Mouse (Mus musculus) midbrain, embryonic 13.5 days (tissue): ENCODE measurements at regions not wholly inside any gene's neighbourhood (a gene's known extent, or its start where the extent isn't known, plus 50 kb on each side); places are given as distances from the start of the nearest gene placed in this dataset.

Experiments used
- ATAC-seq: fragments of 200-750 bp; cut with Nextera tagmentation; 2 replicates; pipeline ENCODE4 v1.8.0; 2017; ENCODE audit warnings: mild to moderate bottlenecking, moderate TSS enrichment, moderate library complexity
- H3K27ac ChIP-seq: fragments of 300-500 bp; sonication (generic); 2 replicates; pipeline ENCODE4 v1.5.1; 2015; ENCODE audit warnings: inconsistent platforms, mild to moderate bottlenecking, moderate library complexity
- H3K27me3 ChIP-seq: fragments of 300-500 bp; sonication (generic); 2 replicates; pipeline ENCODE4 v1.6.1; 2015; ENCODE audit warnings: mild to moderate bottlenecking, inconsistent platforms
- H3K36me3 ChIP-seq: fragments of 300-500 bp; sonication (generic); 2 replicates; pipeline ENCODE4 v1.6.1; 2015; ENCODE audit warnings: mild to moderate bottlenecking, inconsistent platforms
- H3K4me1 ChIP-seq: fragments of 300-500 bp; sonication (generic); replicated peaks from 2 replicates; pipeline ENCODE4 v1.6.1; 2015; ENCODE audit warnings: inconsistent platforms
- H3K4me2 ChIP-seq: fragments of 300-500 bp; sonication (generic); replicated peaks from 2 replicates; pipeline ENCODE4 v1.6.1; 2015; ENCODE audit warnings: moderate library complexity, mild to moderate bottlenecking, inconsistent platforms
- H3K4me3 ChIP-seq: fragments of 300-500 bp; sonication (generic); replicated peaks from 2 replicates; pipeline ENCODE4 v1.5.1; 2015; ENCODE audit warnings: mild to moderate bottlenecking, inconsistent platforms
- H3K9ac ChIP-seq: fragments of 300-500 bp; sonication (generic); replicated peaks from 2 replicates; pipeline ENCODE4 v1.6.1; 2015; ENCODE audit warnings: mild to moderate bottlenecking, inconsistent platforms
- H3K9me3 ChIP-seq: fragments of 300-500 bp; sonication (generic); 2 replicates; pipeline ENCODE4 v1.6.1; 2016; ENCODE audit warnings: mild to moderate bottlenecking, inconsistent platforms
- WGBS: fragments of 180-500 bp; shearing (Covaris S2); methylation state at CpG from one replicate; pipeline ENCODE4 v1.1.7; 2015; 5-methylcytosine and 5-hydroxymethylcytosine counted together

- Histone ChIP-seq H3K4me2 (no peak overlapping the region), H3K27me3 (no peaks in the 10 kb centered on the region), H3K4me3 (no peak overlapping the region), H3K4me1 (peaks cover 9% of the 10 kb centered on the region), H3K36me3 (peaks cover under 1% of the 10 kb centered on the region; the same call in 1 of the 2 replicates), H3K9me3 (peaks cover 4% of the 10 kb centered on the region; the same call in 1 of the 2 replicates), H3K9ac (no peak overlapping the region), H3K27ac (no peak overlapping the region)
- no peak for ATAC-seq
- WGBS: 70% methylated on average over 13 of the region's 13 CpGs
Measured at GRCm38 (mm10) chr9:50000497-50001404, 202.0 kb upstream of the Ncam1 start.

GRCm38 (mm10) chr9:49999970-50000369, 201.2 kb upstream of the Ncam1 start:
- Histone ChIP-seq H3K36me3 (peaks cover 5% of the 10 kb centered on the region; the same call in 1 of the 2 replicates), H3K4me3 (no peak overlapping the region), H3K4me2 (no peak overlapping the region), H3K27ac (no peak overlapping the region), H3K9me3 (peaks cover 10% of the 10 kb centered on the region; the same call in 1 of the 2 replicates), H3K9ac (no peak overlapping the region), H3K4me1 (peaks cover 5% of the 10 kb centered on the region; the same call in 1 of the 2 replicates), H3K27me3 (no peaks in the 10 kb centered on the region)
- ATAC-seq: no peak
- 79% methylated on average over 1 of the region's 1 CpGs for WGBS

- no peaks in the 10 kb centered on the region for H3K27me3 ChIP-seq
- H3K36me3 ChIP-seq: peaks cover 8% of the 10 kb centered on the region; the same call in 1 of the 2 replicates
- 35% methylated on average over 3 of the region's 3 CpGs for WGBS
- H3K27ac ChIP-seq: no peak overlapping the region
- no peak overlapping the region for H3K4me3 ChIP-seq
- peaks cover 13% of the 10 kb centered on the region; the same call in 1 of the 2 replicates for H3K9me3 ChIP-seq
- H3K4me1 ChIP-seq: peaks cover 5% of the 10 kb centered on the region; the same call in 1 of the 2 replicates
- ATAC-seq: no peak
- H3K4me2 ChIP-seq: no peak overlapping the region
- H3K9ac ChIP-seq: no peak overlapping the region
Measured at GRCm38 (mm10) chr9:49998101-49998500, 199.4 kb upstream of the Ncam1 start.

GRCm38 (mm10) chr9:49989464-49990271, 190.9 kb upstream of the Ncam1 start:
- no peak overlapping the region for H3K4me3 ChIP-seq
- WGBS: 46% methylated on average over 14 of the region's 14 CpGs
- peak overlapping the region; percentile 35; the same call in 1 of the 2 replicates for H3K27ac ChIP-seq
- H3K36me3 ChIP-seq: no peaks in the 10 kb centered on the region
- H3K9ac ChIP-seq: no peak overlapping the region
- ATAC-seq: peak; percentile 86
- no peaks in the 10 kb centered on the region for H3K27me3 ChIP-seq
- H3K4me2 ChIP-seq: peak overlapping the region; percentile 19; the same call in 1 of the 2 replicates
- peaks cover under 1% of the 10 kb centered on the region; the same call in 1 of the 2 replicates for H3K9me3 ChIP-seq
- peaks cover 10% of the 10 kb centered on the region; the same call in 1 of the 2 replicates for H3K4me1 ChIP-seq

DNA sequence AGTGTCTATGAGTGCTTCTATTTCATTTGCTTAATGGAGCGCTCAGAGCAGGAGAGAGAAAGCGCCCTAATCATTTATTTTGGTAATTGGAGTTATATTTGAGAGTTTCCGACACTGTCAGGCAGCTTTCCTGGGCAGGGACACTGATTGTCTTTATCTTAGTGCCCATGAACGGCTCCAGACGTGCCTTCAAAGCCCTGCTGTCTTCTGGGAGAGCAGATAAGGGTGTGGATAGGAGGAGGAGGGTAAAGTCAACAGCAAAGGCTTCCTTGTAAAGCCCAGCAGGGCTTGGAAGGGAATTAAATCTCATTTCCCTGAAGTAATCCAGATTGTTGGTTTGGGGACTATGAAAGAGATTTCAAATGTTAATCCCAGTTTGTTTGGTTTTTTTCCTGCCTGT, 189.3 kb upstream of the Ncam1 start:
- Histone ChIP-seq H3K36me3 (no peaks in the 10 kb centered on the region), H3K4me3 (no peak overlapping the region), H3K4me2 (no peak overlapping the region), H3K27ac (no peak overlapping the region), H3K4me1 (peaks cover 10% of the 10 kb centered on the region; the same call in 1 of the 2 replicates), H3K27me3 (no peaks in the 10 kb centered on the region), H3K9me3 (no peaks in the 10 kb centered on the region), H3K9ac (no peak overlapping the region)
- ATAC-seq: no peak
- 41% methylated on average over 5 of the region's 5 CpGs for WGBS

DNA sequence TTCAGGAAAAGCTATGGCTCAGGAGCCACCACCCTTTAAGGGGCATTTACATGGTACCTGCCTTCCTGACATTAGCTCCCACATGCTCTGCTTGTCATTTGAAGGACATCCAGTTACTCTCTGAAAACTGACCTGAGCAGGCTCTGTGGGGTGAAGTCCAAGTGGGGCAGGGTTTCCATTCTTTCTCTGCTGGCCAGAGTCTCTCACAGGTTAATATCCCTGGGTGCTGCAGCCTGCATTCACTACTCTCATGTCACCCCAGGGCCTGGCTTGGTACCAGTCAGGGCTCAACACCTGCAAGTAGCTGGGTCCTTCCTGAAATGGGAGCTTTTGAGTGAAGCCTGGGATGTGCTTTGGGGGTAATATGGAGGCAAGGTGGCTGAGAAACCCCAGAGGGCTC, 188.8 kb upstream of the Ncam1 start:
- Histone ChIP-seq H3K4me3 (no peak overlapping the region), H3K27ac (no peak overlapping the region), H3K27me3 (no peaks in the 10 kb centered on the region), H3K4me1 (peaks cover 10% of the 10 kb centered on the region; the same call in 1 of the 2 replicates), H3K4me2 (no peak overlapping the region), H3K9me3 (no peaks in the 10 kb centered on the region), H3K9ac (no peak overlapping the region), H3K36me3 (no peaks in the 10 kb centered on the region)
- ATAC-seq: no peak

DNA sequence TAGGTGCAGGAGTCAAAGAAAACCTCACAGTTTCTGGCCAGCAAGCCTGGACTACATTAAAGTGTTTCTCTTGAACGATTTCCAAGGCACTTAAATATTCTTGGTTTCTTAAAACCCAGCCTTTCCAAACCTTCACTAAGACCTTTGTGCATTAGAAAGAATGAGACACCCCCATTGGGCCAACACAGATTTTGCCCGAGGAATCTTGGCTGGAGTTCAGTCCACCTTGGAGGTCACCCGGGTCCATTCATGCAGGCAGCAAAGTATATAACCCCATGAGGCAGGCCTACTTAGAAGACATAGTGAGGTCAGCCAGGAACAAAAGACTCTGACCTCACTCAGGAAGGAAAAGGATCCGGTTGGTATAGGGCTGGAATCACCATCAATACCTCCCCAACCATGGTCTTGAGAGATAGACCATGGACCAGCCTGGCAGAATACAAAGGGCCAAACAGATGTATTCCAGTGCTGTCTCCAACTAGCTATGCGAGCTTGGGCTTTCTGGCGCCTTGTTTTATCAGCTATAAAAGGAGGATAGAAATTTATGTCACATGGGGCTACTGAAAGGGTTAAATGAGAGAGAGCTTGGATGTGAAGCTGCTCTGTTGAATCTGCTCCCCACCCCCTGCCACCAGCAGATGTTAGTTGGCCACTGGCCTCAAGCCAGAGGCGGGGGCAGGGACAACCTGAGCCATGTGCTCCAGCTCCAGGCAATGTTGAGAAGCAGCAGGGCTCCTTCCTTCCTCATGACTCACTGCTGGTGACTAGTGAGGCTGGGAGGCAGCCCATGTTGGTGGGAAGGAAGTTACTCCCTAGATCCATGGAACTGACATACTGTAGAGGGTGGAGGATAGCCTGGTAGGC, 181.9 kb upstream of the Ncam1 start:
- no peaks in the 10 kb centered on the region for H3K36me3 ChIP-seq
- H3K27me3 ChIP-seq: no peaks in the 10 kb centered on the region
- H3K4me1 ChIP-seq: peaks cover 13% of the 10 kb centered on the region
- no peak overlapping the region for H3K4me3 ChIP-seq
- ATAC-seq: 0 out of 2 replicates have a peak, but pooled peaks have one; percentile 30
- H3K9ac ChIP-seq: no peak overlapping the region
- 63% methylated on average over 7 of the region's 7 CpGs for WGBS
- H3K9me3 ChIP-seq: no peaks in the 10 kb centered on the region
- H3K27ac ChIP-seq: no peak overlapping the region
- H3K4me2 ChIP-seq: no peak overlapping the region

- H3K27me3 ChIP-seq: no peaks in the 10 kb centered on the region
- 62% methylated on average over 11 of the region's 11 CpGs for WGBS
- no peak overlapping the region for H3K4me3 ChIP-seq
- H3K36me3 ChIP-seq: no peaks in the 10 kb centered on the region
- no peaks in the 10 kb centered on the region for H3K9me3 ChIP-seq
- ATAC-seq: peak; percentile 65
- peaks cover 13% of the 10 kb centered on the region for H3K4me1 ChIP-seq
- no peak overlapping the region for H3K4me2 ChIP-seq
- no peak overlapping the region for H3K27ac ChIP-seq
- H3K9ac ChIP-seq: no peak overlapping the region
Measured at GRCm38 (mm10) chr9:49975938-49976671, 177.4 kb upstream of the Ncam1 start.

DNA sequence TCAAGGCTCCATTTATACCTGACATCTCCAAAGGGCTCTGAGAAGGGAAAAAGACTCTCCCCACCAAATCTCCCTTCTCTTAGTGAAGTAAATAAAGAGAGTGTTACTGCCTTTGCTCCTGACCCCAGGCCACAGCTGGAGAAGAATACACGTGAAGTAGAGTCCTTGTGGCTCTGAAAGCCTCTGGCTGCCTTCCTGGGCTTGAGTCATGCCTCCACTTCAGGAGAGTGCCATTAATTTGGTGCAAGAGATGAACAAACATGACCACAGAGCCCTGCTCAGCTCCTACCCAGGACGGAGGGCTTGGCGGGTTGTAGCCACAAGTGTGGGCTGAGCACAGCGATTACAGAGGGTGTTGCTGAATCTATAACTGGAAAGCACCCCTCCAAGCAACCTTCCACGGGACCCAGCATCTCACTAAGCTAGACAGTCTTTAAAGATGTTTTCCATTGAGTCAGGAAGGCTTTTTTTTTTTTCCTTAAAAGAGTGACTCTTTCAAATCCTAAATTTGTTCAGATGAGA, 175.3 kb upstream of the Ncam1 start:
- Histone ChIP-seq H3K27ac (no peak overlapping the region), H3K4me1 (peaks cover 5% of the 10 kb centered on the region), H3K4me3 (no peak overlapping the region), H3K4me2 (no peak overlapping the region), H3K27me3 (no peaks in the 10 kb centered on the region), H3K9me3 (no peaks in the 10 kb centered on the region), H3K9ac (no peak overlapping the region), H3K36me3 (no peaks in the 10 kb centered on the region)
- 90% methylated on average over 5 of the region's 5 CpGs for WGBS
- no peak for ATAC-seq

DNA sequence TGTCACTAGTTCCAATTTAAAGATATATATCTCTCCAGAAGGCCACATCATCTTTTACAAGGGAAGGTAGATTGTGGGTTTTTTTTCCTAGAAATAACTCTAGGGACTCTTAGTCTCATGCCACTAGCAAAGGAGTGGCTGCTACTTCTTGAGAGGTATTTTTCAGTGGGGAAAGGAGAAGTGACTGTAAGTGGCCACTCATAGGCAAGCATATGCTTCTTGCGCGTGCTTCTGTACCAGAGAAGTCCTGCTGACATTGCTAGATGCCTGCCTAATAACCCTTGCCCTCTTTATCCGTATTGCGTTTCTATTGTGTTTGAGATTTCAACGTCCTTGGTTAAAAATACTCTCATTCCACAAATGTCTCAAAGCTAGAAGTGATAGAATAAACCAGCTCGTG, 170.7 kb upstream of the Ncam1 start:
- ATAC-seq: no peak

GRCm38 (mm10) chr9:49964666-49965065, 165.9 kb upstream of the Ncam1 start:
- H3K36me3 ChIP-seq: no peaks in the 10 kb centered on the region
- no peaks in the 10 kb centered on the region for H3K9me3 ChIP-seq
- no peak overlapping the region for H3K27ac ChIP-seq
- H3K9ac ChIP-seq: no peak overlapping the region
- ATAC-seq: no peak
- no peaks in the 10 kb centered on the region for H3K27me3 ChIP-seq
- H3K4me3 ChIP-seq: no peak overlapping the region
- WGBS: 91% methylated on average over 4 of the region's 4 CpGs
- H3K4me1 ChIP-seq: peaks cover 39% of the 10 kb centered on the region
- no peak overlapping the region for H3K4me2 ChIP-seq

More for the DNA sequence above, 170.7 kb upstream of the Ncam1 start:
- WGBS: 80% methylated on average over 6 of the region's 6 CpGs
- no peak overlapping the region for H3K4me3 ChIP-seq
- no peaks in the 10 kb centered on the region for H3K36me3 ChIP-seq
- H3K9ac ChIP-seq: no peak overlapping the region
- H3K9me3 ChIP-seq: no peaks in the 10 kb centered on the region
- no peaks in the 10 kb centered on the region for H3K4me1 ChIP-seq
- no peaks in the 10 kb centered on the region for H3K27me3 ChIP-seq
- no peak overlapping the region for H3K4me2 ChIP-seq
- no peak overlapping the region for H3K27ac ChIP-seq
